Mouse (Mus musculus) gastrocnemius, postnatal 14 days (tissue): ENCODE results near the gene Spata13. TPM values are rescaled to one million over a fixed set of nuclear protein-coding genes. Genes with fewer than 3 reads are reported as not detected.

Source experiments
- DNase-seq: peaks from one replicate; pipeline ENCODE4 v3.0.0; 2021; ENCODE audit warnings: mixed read lengths
- intact Hi-C: fragments of 180-260 bp; cut with DNase I; formaldehyde crosslinking; loops from one replicate; pipeline ENCODE4 v1.15.1; 2025; ENCODE audit warnings: low total_unique reads
- total RNA-seq, 2 experiments: library from RNA; stranded (reverse); gene quantifications; 2 replicates each; pipeline ENCODE4 v1.2.3; 2021

The Spata13 gene
- total RNA-seq, 2 experiments from 2014 or later: 8.4 to 15.3 TPM

GRCm38 (mm10) chr14:60665263-60665662, 31.5 kb downstream of the Spata13 start:
- intact Hi-C loops: no loop called here
- no peak for DNase-seq

GRCm38 (mm10) chr14:60666252-60666651, 32.5 kb downstream of the Spata13 start:
- intact Hi-C loops: no loop called here
- DNase-seq: no peak

- DNase-seq: no peak
- intact Hi-C loops: no loop called here
Observed at GRCm38 (mm10) chr14:60670191-60670590, 36.4 kb downstream of the Spata13 start.

DNA sequence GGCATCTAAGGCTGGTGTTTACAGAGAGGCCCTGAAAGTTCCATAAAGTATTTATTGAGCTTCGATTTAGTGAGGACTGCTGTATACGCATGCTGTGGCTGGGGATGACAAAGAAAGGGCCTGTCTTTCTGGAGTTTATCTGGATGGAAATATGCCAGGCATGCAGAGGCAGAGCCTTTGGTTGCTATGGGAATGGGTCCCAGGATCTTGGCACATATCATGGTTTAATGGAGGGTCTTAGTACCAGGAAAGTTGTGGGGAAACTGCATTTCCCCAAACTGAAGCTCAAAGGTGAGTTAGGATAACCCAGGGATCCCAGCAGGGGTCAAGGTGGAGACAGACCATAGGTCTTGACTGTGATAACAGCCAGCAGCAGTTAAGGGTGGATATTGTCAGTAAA, 37.7 kb downstream of the Spata13 start:
- no peak for DNase-seq
- intact Hi-C loops: no loop called here

- intact Hi-C loops: no loop called here
- no peak for DNase-seq
Observed at GRCm38 (mm10) chr14:60675697-60676096, 41.9 kb downstream of the Spata13 start.

DNA sequence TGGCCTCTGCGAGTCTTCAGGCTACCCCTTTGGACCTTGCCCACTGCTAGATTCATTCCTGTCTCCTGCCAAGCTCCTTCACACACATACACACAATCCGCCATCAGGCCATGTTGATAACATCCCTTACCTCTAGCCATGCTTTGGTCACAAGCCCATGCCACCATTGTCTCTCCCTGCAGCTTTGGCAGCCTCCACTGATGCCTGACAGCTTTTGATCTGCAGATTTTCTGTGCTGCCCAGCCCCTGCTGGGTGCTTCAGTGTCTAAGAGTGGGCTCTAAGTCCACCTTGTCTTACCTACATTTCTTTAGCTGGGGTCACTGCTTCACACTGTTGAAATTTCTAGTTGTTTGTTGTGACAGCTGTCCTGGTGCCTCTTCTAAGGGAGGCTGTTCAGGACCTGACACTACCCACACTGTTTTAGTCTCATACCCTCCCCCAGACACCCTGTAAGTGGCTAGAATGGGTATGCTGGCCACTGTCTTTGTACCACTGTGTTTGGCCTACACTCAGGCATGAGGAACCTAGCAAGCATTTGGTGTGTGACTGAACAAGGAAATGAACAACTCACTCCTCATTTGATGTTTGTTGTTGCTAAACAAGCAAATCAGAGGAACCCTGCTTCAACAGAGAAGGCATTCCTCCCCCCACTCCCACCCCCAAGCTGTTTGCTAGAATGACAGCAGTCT, 43.0 kb downstream of the Spata13 start:
- DNase-seq: no peak
- intact Hi-C loops: no loop called here

GRCm38 (mm10) chr14:60682361-60683023, 48.7 kb downstream of the Spata13 start:
- intact Hi-C loops: no loop called here

GRCm38 (mm10) chr14:60683989-60684388, 50.2 kb downstream of the Spata13 start:
- DNase-seq: no peak
- intact Hi-C loops: no loop called here

More at GRCm38 (mm10) chr14:60682361-60683023, 48.7 kb downstream of the Spata13 start:
- peak; percentile 74 for DNase-seq

DNA sequence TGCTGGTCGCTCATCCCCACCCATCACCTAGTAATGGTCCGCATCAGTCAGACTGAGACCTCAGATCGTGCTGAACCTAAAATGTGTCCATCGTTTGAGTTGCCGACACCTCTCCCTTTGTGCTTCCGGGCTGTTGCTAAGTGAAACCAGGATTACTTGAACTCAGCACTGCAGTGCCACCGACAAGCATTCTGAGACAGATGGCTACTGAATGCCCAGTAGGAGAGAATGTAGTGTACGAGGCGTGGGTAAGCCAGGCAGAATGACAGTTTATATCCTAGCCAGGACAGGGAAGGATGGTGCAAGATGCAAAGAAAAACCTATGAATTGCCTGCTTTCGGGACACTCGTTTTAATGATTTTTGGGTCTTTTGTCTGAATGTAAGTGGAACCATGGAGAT, 52.9 kb downstream of the Spata13 start:
- intact Hi-C loops: no loop called here

DNA sequence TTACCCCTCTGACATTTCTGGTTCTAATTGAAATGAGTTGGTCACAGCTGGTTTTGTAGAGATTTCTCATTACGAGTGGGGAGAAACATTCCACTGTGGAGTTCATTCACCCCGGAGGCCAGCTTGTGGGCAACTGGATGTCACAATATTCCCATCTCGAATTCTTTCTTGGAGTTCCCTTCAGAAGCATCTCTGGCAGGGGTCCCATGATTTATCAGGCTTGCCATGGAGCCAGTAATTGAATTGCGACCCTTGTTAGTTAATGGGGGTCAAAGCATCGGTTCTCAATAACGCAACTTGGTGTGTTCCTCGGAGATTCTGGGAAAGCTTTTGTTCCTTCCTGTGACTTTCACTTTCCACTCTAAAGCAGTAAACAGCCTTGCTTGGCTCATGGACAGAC, 53.4 kb downstream of the Spata13 start:
- intact Hi-C loops: no loop called here
- DNase-seq: no peak

More for the DNA sequence above, 52.9 kb downstream of the Spata13 start:
- DNase-seq: no peak

DNA sequence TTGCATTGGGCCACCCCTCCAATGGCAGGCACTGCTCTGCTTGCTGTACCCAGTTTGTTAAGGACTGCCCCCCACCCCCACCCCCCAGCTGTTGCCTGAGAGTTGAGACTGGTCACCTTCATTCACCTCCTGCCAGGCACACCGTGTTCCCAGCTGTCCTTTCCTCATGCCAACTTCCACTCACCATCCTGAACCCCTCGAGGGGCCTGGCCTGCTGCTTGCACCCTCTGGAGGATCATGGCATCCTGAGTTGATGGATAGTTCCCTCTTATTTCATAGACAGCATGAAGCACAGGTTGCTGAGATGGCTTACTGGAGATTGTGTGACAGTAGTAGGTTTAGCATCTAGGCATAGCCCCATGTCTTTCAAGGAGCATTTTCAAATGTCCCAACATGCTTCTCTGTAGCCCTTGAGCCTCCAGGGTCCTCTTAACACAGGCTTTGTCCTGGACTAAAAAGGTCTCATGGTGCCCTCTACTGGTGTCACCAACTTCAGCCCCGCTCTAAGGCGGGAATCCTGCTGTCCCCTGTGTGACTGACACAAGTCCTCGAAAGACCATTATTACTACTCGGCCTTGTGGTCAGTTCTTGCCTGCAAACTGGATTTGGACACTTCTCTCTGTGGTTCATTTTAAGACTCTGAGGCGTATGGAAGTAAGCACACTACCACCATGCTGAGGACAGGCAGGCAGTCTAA, 54.9 kb downstream of the Spata13 start:
- intact Hi-C loops: loop anchor here (2.0 kb wide), 1 partner anchor 164 kb away; no protein-coding TSS in a partner anchor
- DNase-seq: peak; percentile 52

- DNase-seq: no peak
- intact Hi-C loops: loop anchor here (2.0 kb wide), 1 partner anchor 165 kb away; no protein-coding TSS in a partner anchor
Observed at GRCm38 (mm10) chr14:60689768-60690167, 56.0 kb downstream of the Spata13 start.

DNA sequence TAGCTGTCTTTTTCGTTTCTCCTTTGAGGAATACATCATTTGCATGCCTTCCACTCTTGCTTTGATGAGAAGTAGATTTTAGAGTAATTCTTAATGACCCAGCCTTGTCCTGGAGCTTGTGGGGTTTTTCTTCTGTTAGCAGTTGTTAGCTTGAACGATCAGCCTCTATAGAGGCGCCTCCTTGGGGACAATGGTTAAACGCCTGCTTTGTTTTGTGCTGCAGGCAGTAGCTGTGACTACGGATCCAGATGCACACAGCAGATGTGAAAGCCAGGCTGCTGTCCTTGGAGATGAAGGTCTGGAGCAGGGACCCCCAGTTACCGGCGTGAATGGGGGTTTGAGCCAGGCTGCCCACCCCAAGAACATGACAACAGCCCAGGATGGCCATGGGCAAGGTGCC, 56.8 kb downstream of the Spata13 start:
- intact Hi-C loops: no loop called here

DNA sequence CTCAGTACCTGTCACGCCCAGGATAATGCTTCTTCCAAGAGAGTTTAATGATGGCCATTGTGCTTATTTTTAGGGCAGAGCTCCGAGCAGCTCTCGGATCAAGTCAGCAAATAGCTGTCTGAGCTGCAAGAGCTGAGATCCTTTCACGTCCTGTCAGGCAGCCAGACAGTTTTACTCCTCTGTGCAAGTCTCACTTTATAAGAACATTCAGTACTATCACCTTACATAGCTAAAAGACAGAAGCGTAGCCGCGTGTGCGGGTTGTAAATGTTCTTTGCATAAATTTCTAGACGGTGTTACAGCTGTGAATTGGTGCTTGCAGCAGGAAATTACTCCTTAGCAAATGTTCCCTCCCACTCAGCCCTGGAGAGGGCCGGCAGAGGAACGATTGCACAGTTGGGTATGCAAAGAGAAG, 59.3 kb downstream of the Spata13 start:
- no peak for DNase-seq
- intact Hi-C loops: no loop called here

More for the DNA sequence above, 56.8 kb downstream of the Spata13 start:
- DNase-seq: no peak

DNA sequence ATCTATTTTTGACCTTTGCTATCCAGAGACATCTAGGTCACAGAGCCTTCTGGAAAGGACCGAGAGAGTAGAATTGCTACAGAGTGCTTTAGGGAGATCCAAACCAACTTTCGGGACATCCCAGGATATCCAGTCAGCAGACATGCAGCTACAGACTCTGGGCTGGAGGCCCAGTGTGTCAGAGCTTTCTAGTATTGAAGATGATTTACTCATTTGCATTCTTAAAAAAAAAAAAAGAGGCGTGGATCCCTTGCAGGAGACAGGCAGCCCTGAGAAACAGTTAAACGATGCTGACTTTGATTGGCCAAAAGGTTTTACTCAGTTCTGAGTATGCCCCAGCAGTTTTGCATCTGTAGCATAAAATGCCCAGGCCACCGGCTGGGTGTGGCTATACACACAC, 59.9 kb downstream of the Spata13 start:
- DNase-seq: no peak
- intact Hi-C loops: loop anchor here (2.0 kb wide), 1 partner anchor 173 kb away; no protein-coding TSS in a partner anchor

- DNase-seq: no peak
- intact Hi-C loops: loop anchor here (2.0 kb wide), 1 partner anchor 174 kb away; no protein-coding TSS in a partner anchor
Observed at GRCm38 (mm10) chr14:60694215-60694997, 60.6 kb downstream of the Spata13 start.

GRCm38 (mm10) chr14:60697351-60697750, 63.5 kb downstream of the Spata13 start:
- DNase-seq: no peak
- intact Hi-C loops: loop anchor here (5.0 kb wide), 1 partner anchor 425 kb away; no protein-coding TSS in a partner anchor

DNA sequence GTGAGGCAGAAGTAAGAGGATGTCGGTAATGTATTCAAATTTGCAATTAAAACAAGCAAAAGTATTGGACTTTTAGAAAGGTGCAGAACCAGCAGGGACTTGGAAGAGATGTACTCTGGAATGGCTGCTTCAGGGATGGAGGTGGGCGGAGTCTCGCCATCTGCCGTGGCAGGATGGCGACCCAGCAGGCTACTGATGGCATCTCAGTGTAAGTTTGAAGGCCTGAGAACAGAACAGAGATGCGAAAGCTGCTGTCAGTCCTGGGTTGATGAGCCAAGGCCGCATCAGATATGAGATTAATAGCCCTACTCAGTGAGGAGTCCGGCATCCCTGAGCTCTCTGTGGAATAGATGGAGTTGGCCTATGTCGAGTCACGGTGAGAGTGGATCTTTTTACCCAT, 65.2 kb downstream of the Spata13 start:
- DNase-seq: no peak
- intact Hi-C loops: loop anchor here (5.0 kb wide), 1 partner anchor 427 kb away; no protein-coding TSS in a partner anchor

- intact Hi-C loops: no loop called here
Observed at GRCm38 (mm10) chr14:60702377-60703140, 68.8 kb downstream of the Spata13 start.

More at GRCm38 (mm10) chr14:60702377-60703140, 68.8 kb downstream of the Spata13 start:
- DNase-seq: no peak
